Mouse (Mus musculus) stomach, postnatal 0 days (tissue): ENCODE measurements around the gene Trim38. TPM values are rescaled to one million over a fixed set of nuclear protein-coding genes. Genes with fewer than 3 reads are reported as not detected.

Experiments
- ATAC-seq: fragments of 200-750 bp; cut with Nextera tagmentation; 2 replicates; pipeline ENCODE4 v1.8.0; 2017; ENCODE audit not compliant: low FRiP score, low TSS enrichment
- DNase-seq: peaks from one replicate; pipeline ENCODE4 v3.0.0-alpha.2; 2016; ENCODE audit warnings: low spot score
- H3K27ac ChIP-seq: fragments of 300-500 bp; sonication (generic); replicated peaks from 2 replicates; pipeline ENCODE4 v1.5.1; 2014; ENCODE audit warnings: mild to moderate bottlenecking, control low read depth
- H3K27me3 ChIP-seq: fragments of 300-500 bp; sonication (generic); 2 replicates; pipeline ENCODE4 v1.6.1; 2014; ENCODE audit warnings: low read length; ENCODE audit not compliant: control insufficient read depth, insufficient read depth
- H3K36me3 ChIP-seq: fragments of 300-500 bp; sonication (generic); 2 replicates; pipeline ENCODE4 v1.6.1; 2014; ENCODE audit warnings: low read length, mixed read lengths; ENCODE audit not compliant: control insufficient read depth, insufficient read depth
- H3K4me1 ChIP-seq: fragments of 300-500 bp; sonication (generic); replicated peaks from 2 replicates; pipeline ENCODE4 v1.6.1; 2014; ENCODE audit warnings: antibody characterized with exemption; ENCODE audit not compliant: control insufficient read depth, insufficient read depth
- H3K4me2 ChIP-seq: fragments of 300-500 bp; sonication (generic); replicated peaks from 2 replicates; pipeline ENCODE4 v1.6.1; 2014; ENCODE audit warnings: low read depth, mild to moderate bottlenecking, control low read depth, moderate library complexity
- H3K4me3 ChIP-seq: fragments of 300-500 bp; sonication (generic); 2 replicates; pipeline ENCODE4 v1.5.1; 2014; ENCODE audit warnings: low read depth, low read length, control low read depth
- H3K9ac ChIP-seq: fragments of 300-500 bp; sonication (generic); 2 replicates; pipeline ENCODE4 v1.6.1; 2014; ENCODE audit warnings: mild to moderate bottlenecking, low read length, control low read depth, mixed read lengths
- H3K9me3 ChIP-seq: fragments of 300-500 bp; sonication (generic); 2 replicates; pipeline ENCODE4 v1.6.1; 2016; ENCODE audit warnings: low read length; ENCODE audit not compliant: control insufficient read depth
- CTCF ChIP-seq: IDR thresholded peaks from 2 replicates; pipeline ENCODE4 v1.5.1; 2016; ENCODE audit warnings: antibody characterized with exemption, low read depth, mild to moderate bottlenecking, moderate library complexity
- EP300 ChIP-seq: optimal IDR thresholded peaks from 2 replicates; pipeline ENCODE3; 2016; ENCODE audit warnings: antibody characterized with exemption
- WGBS: fragments of 180-500 bp; shearing (Covaris S2); extraction: QIAGEN DNeasy Blood & Tissue Kit; methylation state at CpG from one replicate; pipeline ENCODE4 v1.1.7; 2014; 5-methylcytosine and 5-hydroxymethylcytosine counted together
- polyA plus RNA-seq: library from polyadenylated mRNA; unstranded; fragments of >200 nt; fragmentation: Nextera tagmentation; extraction: Ambion mirVana; gene quantifications from 2 replicates; pipeline ENCODE4 v1.2.1, GENCODE M21; 2015

The Trim38 gene
- polyA plus RNA-seq, 1 experiment from 2014 or later: 0.18 TPM

DNA sequence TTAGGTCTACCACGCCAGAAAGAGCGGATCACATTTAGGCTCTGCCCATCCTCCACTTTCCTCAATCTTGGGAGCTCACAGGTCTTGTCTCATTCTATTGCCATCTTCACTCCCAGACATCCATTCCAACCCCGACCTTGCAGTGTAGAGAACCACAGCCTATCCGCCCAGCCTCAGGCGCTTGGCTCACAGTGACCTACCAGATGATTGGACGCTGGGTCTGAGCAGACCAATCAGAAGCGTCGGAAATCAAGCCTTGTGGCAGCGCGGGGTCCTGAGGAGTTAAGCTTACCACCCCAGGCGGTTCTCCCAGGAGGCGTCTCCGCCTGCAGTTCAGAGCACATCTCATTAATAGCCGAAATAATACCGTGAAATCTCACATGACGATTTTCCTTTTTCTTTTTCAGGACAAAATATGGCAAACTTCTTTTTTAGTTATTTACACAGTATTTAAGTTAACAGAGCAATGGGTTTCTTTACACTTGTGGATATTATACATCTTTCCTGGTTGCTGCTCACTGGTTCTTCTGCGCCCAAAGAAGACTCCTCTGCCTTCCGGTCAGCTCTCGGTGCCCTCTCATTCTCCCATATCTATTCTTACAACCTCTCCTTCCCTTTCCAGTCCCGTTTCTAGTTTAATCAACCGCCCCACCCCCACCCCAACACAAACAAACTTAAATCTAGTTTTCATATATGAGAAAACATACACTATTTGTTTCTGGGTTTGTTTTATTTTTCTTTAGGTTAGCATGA, 3.0 kb downstream of the Trim38 start:
- DNase-seq (peak; percentile 40), ATAC-seq (peak; percentile 71; the same call in 1 of the 2 replicates)
- Histone ChIP-seq H3K4me3 (peak overlapping the region; percentile 13; the same call in 1 of the 2 replicates), H3K4me1 (peaks cover 3% of the 10 kb centered on the region; the same call in 1 of the 2 replicates), H3K27ac (no peak overlapping the region), H3K27me3 (no peaks in the 10 kb centered on the region), H3K36me3 (no peaks in the 10 kb centered on the region), H3K4me2 (peak overlapping the region; percentile 31; the same call in 1 of the 2 replicates), H3K9ac (no peak overlapping the region), H3K9me3 (no peaks in the 10 kb centered on the region)
- WGBS: 20% methylated on average over 21 of the region's 21 CpGs
- TF ChIP-seq EP300: no peak
- TF ChIP-seq CTCF: no peak

DNA sequence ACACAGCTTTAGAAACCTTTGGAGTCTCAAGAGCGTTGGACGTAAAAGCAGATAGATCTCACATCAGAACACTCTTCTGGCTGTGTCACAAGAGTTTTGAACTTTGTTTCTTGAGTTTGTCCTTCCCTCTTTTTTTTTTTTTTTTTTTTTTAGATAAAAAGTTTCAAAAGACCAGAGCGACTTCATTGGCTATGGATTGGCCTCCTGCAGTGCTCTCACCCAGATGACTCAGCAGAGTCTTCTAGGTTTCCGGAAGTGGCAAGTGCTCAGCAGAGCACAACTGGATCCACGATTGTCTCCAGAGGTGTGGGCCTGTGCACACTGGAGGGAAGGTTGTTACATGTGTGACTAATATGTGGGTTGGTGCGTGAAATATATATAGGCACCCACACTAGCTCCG, 8.6 kb downstream of the Trim38 start:
- Histone ChIP-seq H3K9me3 (no peaks in the 10 kb centered on the region), H3K27me3 (no peaks in the 10 kb centered on the region), H3K4me3 (no peak overlapping the region), H3K4me1 (no peaks in the 10 kb centered on the region), H3K27ac (no peak overlapping the region), H3K4me2 (no peak overlapping the region), H3K9ac (no peak overlapping the region), H3K36me3 (no peaks in the 10 kb centered on the region)
- TF ChIP-seq CTCF: no peak
- TF ChIP-seq EP300: no peak
- WGBS: 93% methylated on average over 7 of the region's 7 CpGs
- ATAC-seq (no peak), DNase-seq (no peak)

DNA sequence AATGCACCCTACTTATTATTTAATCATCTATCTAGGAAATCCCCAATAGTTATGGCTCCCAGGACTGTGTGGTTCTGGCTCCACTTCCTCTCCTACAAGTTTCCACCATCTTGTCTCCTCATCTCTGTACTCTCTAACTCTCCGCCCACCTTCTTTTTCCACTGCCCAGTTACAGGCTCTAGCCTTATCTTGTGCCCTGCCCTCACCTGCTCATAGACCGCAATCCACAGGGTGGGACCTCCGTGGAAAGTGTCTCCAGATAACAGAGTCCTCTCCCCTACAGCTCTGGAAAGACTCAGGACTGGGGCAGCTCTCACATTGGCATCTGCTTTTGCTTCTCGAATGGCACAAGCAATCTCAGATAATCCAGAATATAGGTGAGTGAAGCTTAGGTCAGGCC, 9.3 kb downstream of the Trim38 start:
- Histone ChIP-seq H3K27me3 (no peaks in the 10 kb centered on the region), H3K9ac (no peak overlapping the region), H3K4me2 (no peak overlapping the region), H3K4me3 (no peak overlapping the region), H3K4me1 (no peaks in the 10 kb centered on the region), H3K9me3 (no peaks in the 10 kb centered on the region), H3K36me3 (no peaks in the 10 kb centered on the region), H3K27ac (no peak overlapping the region)
- peak; percentile 45; the same call in 1 of the 2 replicates for ATAC-seq
- 67% methylated on average over 4 of the region's 4 CpGs for WGBS
- DNase-seq: no peak
- TF ChIP-seq CTCF: no peak
- TF ChIP-seq EP300: no peak

DNA sequence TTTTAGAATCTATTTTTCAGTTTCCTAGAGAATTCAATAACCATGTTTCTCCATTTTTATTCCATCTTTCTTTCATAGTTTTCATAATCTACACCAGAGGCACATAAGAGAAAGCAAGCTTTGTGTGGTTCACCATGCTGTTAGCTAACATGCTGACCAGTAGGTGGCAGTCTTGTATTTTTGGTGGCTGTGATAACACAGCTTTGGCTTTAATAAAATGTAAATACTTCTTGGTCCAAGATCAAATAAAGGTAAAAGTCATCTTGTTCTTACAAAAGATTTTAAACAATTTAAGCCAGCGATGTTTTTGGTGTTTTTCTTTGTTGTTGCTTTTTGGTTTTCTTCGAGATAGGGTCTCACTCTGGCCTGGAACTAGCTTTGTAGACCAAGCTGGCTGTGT, 22.8 kb downstream of the Trim38 start:
- WGBS: 24% methylated on average over 2 of the region's 2 CpGs
- TF ChIP-seq CTCF (peak; percentile 88), EP300 (no peak)
- ATAC-seq (no peak), DNase-seq (peak; percentile 33)
- Histone ChIP-seq H3K36me3 (no peaks in the 10 kb centered on the region), H3K27ac (no peak overlapping the region), H3K9ac (no peak overlapping the region), H3K4me1 (no peaks in the 10 kb centered on the region), H3K4me2 (no peak overlapping the region), H3K4me3 (no peak overlapping the region), H3K27me3 (no peaks in the 10 kb centered on the region), H3K9me3 (no peaks in the 10 kb centered on the region)

DNA sequence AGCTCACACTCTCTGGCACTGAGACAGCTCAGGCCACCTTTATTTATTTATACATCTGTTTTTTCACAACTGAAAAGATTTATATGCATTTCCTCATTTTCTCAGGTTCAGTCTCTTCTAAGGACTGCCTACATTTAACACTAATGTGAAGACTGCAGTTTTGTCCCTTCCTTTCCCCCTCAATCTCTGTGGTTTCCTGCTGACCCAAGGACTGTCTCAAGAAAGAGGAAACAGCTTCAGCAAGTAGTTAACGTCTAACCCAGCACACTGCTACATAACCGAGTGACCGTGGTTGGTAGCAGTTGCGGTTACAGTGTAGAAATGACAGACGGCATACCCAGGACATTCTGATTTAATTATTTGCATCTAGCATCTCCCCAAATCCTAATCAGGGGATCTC, 29.7 kb downstream of the Trim38 start:
- Histone ChIP-seq H3K36me3 (no peaks in the 10 kb centered on the region), H3K9ac (no peak overlapping the region), H3K4me2 (no peak overlapping the region), H3K27me3 (no peaks in the 10 kb centered on the region), H3K9me3 (no peaks in the 10 kb centered on the region), H3K27ac (no peak overlapping the region), H3K4me3 (no peak overlapping the region), H3K4me1 (no peaks in the 10 kb centered on the region)
- 77% methylated on average over 5 of the region's 5 CpGs for WGBS
- DNase-seq (no peak), ATAC-seq (no peak)
- TF ChIP-seq CTCF (no peak), EP300 (no peak)

DNA sequence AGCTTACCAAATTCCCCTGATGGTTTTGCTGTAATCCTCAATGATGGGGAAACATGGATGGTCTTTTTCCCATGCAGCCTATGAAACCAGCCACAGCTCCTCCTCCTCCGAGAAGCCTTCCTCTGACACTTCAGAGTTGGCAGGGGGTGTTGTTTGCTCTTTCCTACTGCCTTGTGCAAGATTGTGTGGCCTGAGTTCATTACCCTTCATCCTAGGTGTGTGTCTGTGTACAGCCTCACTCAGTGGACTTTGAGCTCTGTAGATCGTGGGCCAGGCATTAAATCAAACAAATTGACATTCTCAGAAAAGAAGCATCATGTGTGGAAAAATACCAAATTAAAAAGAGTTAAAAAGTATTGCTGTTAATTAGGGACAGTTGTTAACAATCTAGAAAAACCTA, 34.8 kb downstream of the Trim38 start:
- H3K9ac ChIP-seq: no peak overlapping the region
- H3K27me3 ChIP-seq: no peaks in the 10 kb centered on the region
- no peak overlapping the region for H3K4me3 ChIP-seq
- no peaks in the 10 kb centered on the region for H3K36me3 ChIP-seq
- 58% methylated on average over 2 of the region's 2 CpGs for WGBS
- no peaks in the 10 kb centered on the region for H3K4me1 ChIP-seq
- H3K4me2 ChIP-seq: no peak overlapping the region
- H3K9me3 ChIP-seq: no peaks in the 10 kb centered on the region
- peak; percentile 21 for DNase-seq
- ATAC-seq: peak; percentile 83
- TF ChIP-seq CTCF (no peak), EP300 (no peak)
- no peak overlapping the region for H3K27ac ChIP-seq
